Comparison of ENCODE assay signal across 9 mouse cellular contexts in the genomic region with DNA sequence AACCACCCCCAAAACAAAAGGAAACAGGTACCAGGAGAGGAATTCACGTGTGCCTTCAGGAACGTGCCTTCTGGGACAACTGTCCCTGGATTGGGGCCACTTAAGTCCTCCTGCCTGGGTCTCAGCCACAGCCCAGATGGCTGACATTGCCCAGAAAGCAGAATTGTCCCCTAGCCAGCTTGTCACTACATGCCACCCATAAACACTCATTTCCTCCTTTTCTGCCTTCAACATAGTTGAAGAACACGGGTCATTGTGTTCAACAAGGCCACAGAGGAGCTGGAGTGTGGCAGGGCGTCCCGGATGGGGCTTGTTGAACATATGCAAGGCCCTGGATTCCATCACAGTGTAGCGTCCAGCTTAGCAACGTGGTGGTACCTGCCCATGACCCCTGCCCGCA. TPM values are rescaled to one million over a fixed set of nuclear protein-coding genes. Genes with fewer than 3 reads are reported as not detected.
DNase-seq lines count a peak whose midpoint lies in the region; ATAC-seq and TF ChIP-seq lines count a peak whose summit lies in the region.
"Had no signal": no experiment of that assay in that cellular context is flagged by ENCODE, and none has a peak within 500 bp of the region (broad histone marks: within the 10 kb centered on the region; RNA-seq: fewer than 3 reads in every experiment).

No protein-coding gene starts in this region.

- no peak for DNase-seq in left cerebral cortex, adult 2 months (ENCODE audit: extremely low spot score in 1 of 2, low spot score in 2 of 2)
- no peak for DNase-seq in left cerebral cortex, postnatal 36 days (ENCODE audit: low spot score in 2 of 2)
- DNase-seq in cerebellum, postnatal 10 days: peak; percentile 76 to 81
- DNase-seq in adrenal gland, postnatal 4 days (ENCODE audit: low spot score in 2 of 2): no peak
- no peak for DNase-seq in testis, postnatal 14 days (ENCODE audit: low spot score)
- DNase-seq: gastrocnemius, postnatal 36 days had no signal

- peak overlapping the region; percentile 55; the same call in 1 of the 2 replicates for H3K27ac ChIP-seq in left cerebral cortex, adult 2 months
- H3K27ac ChIP-seq in limb, embryonic 12.5 days: peak overlapping the region; percentile 41; the same call in 1 of the 2 replicates
- H3K27ac ChIP-seq: kidney, postnatal 0 days had no signal

- no peak for TF ChIP-seq CTCF in left cerebral cortex, adult 2 months (IDR thresholded peaks at IDR 0.05)

- no peaks in the 10 kb centered on the region for H3K9me3 ChIP-seq in limb, embryonic 12.5 days

- WGBS in limb, embryonic 12.5 days: 70% methylated on average over 8 of the region's 8 CpGs

- no peak overlapping the region for H3K4me3 ChIP-seq in left cerebral cortex, adult 2 months
- no peak overlapping the region for H3K4me3 ChIP-seq in limb, embryonic 12.5 days (replicated peaks)

- peaks cover 29% of the 10 kb centered on the region for H3K4me1 ChIP-seq in limb, embryonic 12.5 days (replicated peaks)

- H3K36me3 ChIP-seq in limb, embryonic 12.5 days: peaks cover 8% of the 10 kb centered on the region

- H3K27me3 ChIP-seq in limb, embryonic 12.5 days: no peaks in the 10 kb centered on the region

- no peak for ATAC-seq in limb, embryonic 12.5 days (ENCODE audit: insufficient number of reproducible peaks, insufficient read depth, low FRiP score, low TSS enrichment, low read depth)
- peak; percentile 21; the same call in 1 of the 2 replicates for ATAC-seq in neutrophil, adult 5-6 weeks (ENCODE audit: extremely low read depth, insufficient number of reproducible peaks, low FRiP score, poor library complexity, severe bottlenecking)

- intact Hi-C loops in left cerebral cortex, adult 2 months (cut with DNase I): no loop called here
- intact Hi-C loops in left cerebral cortex, postnatal 36 days (cut with DNase I): no loop called here

- no peak overlapping the region for H3K4me2 ChIP-seq in limb, embryonic 12.5 days

- no peak overlapping the region for H3K9ac ChIP-seq in limb, embryonic 12.5 days (replicated peaks)

RNA-seq across cellular contexts. Expression of gene Gltp, which starts 9.1 kb away (rescaled TPM):
- 10 to 100 TPM; 21.8 to 22.4 TPM for total RNA-seq in left cerebral cortex, adult 2 months (2021)
- total RNA-seq in left cerebral cortex, postnatal 36 days (2021): 10 to 100 TPM; 24.3 to 32.4 TPM
- polyA plus RNA-seq in limb, embryonic 12.5 days (2016; fragmentation: Nextera tagmentation; extraction: Ambion mirVana): 69.5 and 75.3 TPM in 2 replicates
- total RNA-seq in neutrophil, adult 5-6 weeks (2017): 43.3 and 46.4 TPM in 2 replicates
- 10 to 100 TPM; 49.5 to 53.4 TPM for total RNA-seq in adrenal gland, postnatal 4 days (2021)

RNA-seq across cellular contexts. Expression of gene Trpv4, which starts 23.5 kb away (rescaled TPM):
- total RNA-seq in left cerebral cortex, adult 2 months (2021): 1 to 10 TPM; 1.8 to 2.2 TPM
- total RNA-seq in left cerebral cortex, postnatal 36 days (2021): 1 to 10 TPM; 1.5 to 2.6 TPM
- polyA plus RNA-seq in limb, embryonic 12.5 days (2016; fragmentation: Nextera tagmentation; extraction: Ambion mirVana): 2.5 and 3.4 TPM in 2 replicates
- total RNA-seq in neutrophil, adult 5-6 weeks (2017): 0.12 and 0.25 TPM in 2 replicates
- 1 to 10 TPM; 2.4 to 8.0 TPM for total RNA-seq in adrenal gland, postnatal 4 days (2021)

RNA-seq across cellular contexts. Expression of gene Tchp, which starts 25.8 kb away (rescaled TPM):
- 10 to 100 TPM; 13.9 to 15.6 TPM for total RNA-seq in left cerebral cortex, adult 2 months (2021)
- total RNA-seq in left cerebral cortex, postnatal 36 days (2021): 10 to 100 TPM in 1 of 2 experiments, 1 to 10 TPM in 1; 8.6 to 15.5 TPM
- polyA plus RNA-seq in limb, embryonic 12.5 days (2016; fragmentation: Nextera tagmentation; extraction: Ambion mirVana): 21.0 and 22.1 TPM in 2 replicates
- 17.9 and 20.9 TPM in 2 replicates for total RNA-seq in neutrophil, adult 5-6 weeks (2017)
- 10 to 100 TPM; 16.3 to 16.9 TPM for total RNA-seq in adrenal gland, postnatal 4 days (2021)

Comparison
In these comparisons a context has a peak if more than half of its experiments do, and no peak if none do; other contexts are left out.
1. DNase-seq: peak in cerebellum, postnatal 10 days (2 of 2); none in left cerebral cortex, adult 2 months (0 of 2), left cerebral cortex, postnatal 36 days (0 of 2), adrenal gland, postnatal 4 days (0 of 2) and testis, postnatal 14 days (single experiment).